8 mouse cellular contexts compared by ENCODE assay signal in the genomic region with DNA sequence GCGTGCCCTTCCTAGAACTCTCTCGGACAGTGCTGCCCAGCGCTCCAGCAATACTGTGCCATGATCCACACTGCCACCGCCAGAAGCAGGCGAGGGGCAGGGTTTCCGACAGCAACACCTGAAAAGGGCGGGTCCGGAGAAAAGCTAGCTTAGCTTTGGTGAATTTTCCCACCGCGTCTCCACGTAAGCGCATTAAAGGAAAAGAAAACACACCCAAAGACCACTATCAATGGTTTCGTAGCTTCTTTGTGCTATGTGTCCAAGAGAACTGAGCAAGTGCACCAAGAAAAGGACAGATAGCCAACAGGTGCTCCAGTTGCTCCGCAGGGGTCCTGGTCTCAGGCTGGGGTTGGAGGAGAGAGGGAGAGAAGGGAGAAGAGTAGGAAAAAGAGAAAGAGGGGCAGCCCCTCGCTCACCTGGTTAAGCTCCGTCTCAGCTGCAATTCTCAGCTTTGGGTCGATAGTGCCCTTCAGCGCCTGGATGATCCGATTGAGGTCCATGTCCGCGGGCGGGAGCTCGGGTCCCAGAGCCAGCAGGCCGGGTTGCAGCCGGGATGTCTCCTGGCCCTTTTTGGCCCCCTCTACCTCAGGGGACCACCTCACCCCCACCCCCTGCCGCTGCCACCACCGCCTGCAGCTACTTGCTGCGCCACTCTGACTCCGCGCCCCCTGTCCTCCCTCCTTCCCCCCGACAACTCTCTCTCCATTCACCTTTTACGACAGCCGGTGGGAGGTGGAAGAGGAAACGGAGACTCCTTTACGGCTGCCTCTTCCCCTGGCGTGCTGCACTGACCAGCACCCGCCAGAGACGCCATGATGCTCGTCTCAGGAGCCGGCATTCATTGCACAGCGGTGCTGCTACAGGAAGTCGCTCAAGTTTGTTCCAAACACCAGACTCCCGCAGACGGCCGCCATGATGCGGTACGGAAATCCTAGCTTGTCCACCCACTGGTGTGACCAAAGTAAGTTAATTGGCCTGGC. TPM values are rescaled to one million over a fixed set of nuclear protein-coding genes. Genes with fewer than 3 reads are reported as not detected.
A peak's percentile ranks its signal among the peaks of the same experiment; 100 is the strongest.
DNase-seq lines count a peak whose midpoint lies in the region; ATAC-seq and TF ChIP-seq lines count a peak whose summit lies in the region.

A gene (minus strand): TSS at position 720 of the 980 bp plus-strand sequence.

- WGBS in embryonic facial prominence, embryonic 13.5 days, result under 1% methylated on average over 47 of the region's 47 CpGs
- WGBS in kidney, adult 2 months, result under 1% methylated on average over 47 of the region's 47 CpGs
- WGBS in limb, embryonic 12.5 days, result under 1% methylated on average over 47 of the region's 47 CpGs
- under 1% methylated on average over 47 of the region's 47 CpGs for WGBS in midbrain, embryonic 15.5 days
- WGBS in spleen, adult 2 months, result under 1% methylated on average over 47 of the region's 47 CpGs

- H3K27ac ChIP-seq in embryonic facial prominence, embryonic 13.5 days, result peak within 1 kb of the TSS; percentile 62
- peak within 1 kb of the TSS; percentile 22; the same call in 1 of the 2 replicates for H3K27ac ChIP-seq in kidney, adult 2 months (ENCODE audit: insufficient read depth, low read depth, low read length)
- H3K27ac ChIP-seq in limb, embryonic 12.5 days, result peak within 1 kb of the TSS; percentile 53
- peak within 1 kb of the TSS; percentile 63 for H3K27ac ChIP-seq in midbrain, embryonic 15.5 days
- no peak within 1 kb of the TSS for H3K27ac ChIP-seq in spleen, adult 2 months (ENCODE audit: insufficient read depth, low read length)

- peaks cover 20% of the 10 kb centered on the region for H3K4me1 ChIP-seq in embryonic facial prominence, embryonic 13.5 days
- H3K4me1 ChIP-seq in kidney, adult 2 months (ENCODE audit: control insufficient read depth, insufficient read depth, low read length), result peaks cover 5% of the 10 kb centered on the region; the same call in 1 of the 2 replicates
- peaks cover 15% of the 10 kb centered on the region for H3K4me1 ChIP-seq in limb, embryonic 12.5 days (replicated peaks)
- peaks cover 16% of the 10 kb centered on the region for H3K4me1 ChIP-seq in midbrain, embryonic 15.5 days
- peaks cover 5% of the 10 kb centered on the region for H3K4me1 ChIP-seq in spleen, adult 2 months (ENCODE audit: control insufficient read depth, insufficient read depth, insufficient read length)

- no peaks in the 10 kb centered on the region for H3K27me3 ChIP-seq in embryonic facial prominence, embryonic 13.5 days
- no peaks in the 10 kb centered on the region for H3K27me3 ChIP-seq in kidney, adult 2 months (replicated peaks; ENCODE audit: control insufficient read depth, insufficient read depth, low read length)
- no peaks in the 10 kb centered on the region for H3K27me3 ChIP-seq in limb, embryonic 12.5 days
- no peaks in the 10 kb centered on the region for H3K27me3 ChIP-seq in midbrain, embryonic 15.5 days (replicated peaks)
- H3K27me3 ChIP-seq in spleen, adult 2 months (ENCODE audit: control insufficient read depth, insufficient read depth, low read length), result no peaks in the 10 kb centered on the region

- H3K9ac ChIP-seq in embryonic facial prominence, embryonic 13.5 days, result peak within 1 kb of the TSS; percentile 84
- H3K9ac ChIP-seq in limb, embryonic 12.5 days (replicated peaks), result peak within 1 kb of the TSS; percentile 73
- H3K9ac ChIP-seq in midbrain, embryonic 15.5 days, result peak within 1 kb of the TSS; percentile 63

- TF ChIP-seq CTCF in kidney, adult 2 months (conservative IDR thresholded peaks at IDR 0.05; ENCODE audit: insufficient read depth, insufficient read length, low read depth, low read length), result 0 out of 2 replicates have a peak, but pooled peaks have one; percentile 10
- TF ChIP-seq CTCF in spleen, adult 2 months (IDR thresholded peaks at IDR 0.05; ENCODE audit: extremely low read depth, insufficient read depth, insufficient read length, insufficient replicate concordance), result no peak

- H3K36me3 ChIP-seq in embryonic facial prominence, embryonic 13.5 days, result no peaks in the 10 kb centered on the region
- no peaks in the 10 kb centered on the region for H3K36me3 ChIP-seq in kidney, adult 2 months (ENCODE audit: control insufficient read depth, insufficient read depth, low read length)
- no peaks in the 10 kb centered on the region for H3K36me3 ChIP-seq in limb, embryonic 12.5 days
- no peaks in the 10 kb centered on the region for H3K36me3 ChIP-seq in midbrain, embryonic 15.5 days (replicated peaks)
- no peaks in the 10 kb centered on the region for H3K36me3 ChIP-seq in spleen, adult 2 months (ENCODE audit: control insufficient read depth, insufficient read depth, low read length)

- peak; percentile 96 for ATAC-seq in embryonic facial prominence, embryonic 13.5 days (ENCODE audit: insufficient number of reproducible peaks, insufficient read depth, low FRiP score, low TSS enrichment, low read depth)
- ATAC-seq in limb, embryonic 12.5 days (ENCODE audit: insufficient number of reproducible peaks, insufficient read depth, low FRiP score, low TSS enrichment, low read depth), result peak; percentile 97
- peak; percentile 99 for ATAC-seq in midbrain, embryonic 15.5 days (replicated peaks)

- no peak for TF ChIP-seq POLR2A in kidney, adult 2 months (IDR thresholded peaks at IDR 0.05; ENCODE audit: low read depth, low read length)
- TF ChIP-seq POLR2A in spleen, adult 2 months (IDR thresholded peaks at IDR 0.05; ENCODE audit: low read depth, low read length), result no peak

- DNase-seq in 3134 (ENCODE audit: extremely low read depth, insufficient read length, low spot score), result peak; percentile 94
- DNase-seq in adrenal gland, postnatal 36 days, result peak; percentile 93
- peak; percentile 91 to 97 for DNase-seq in heart, adult 18-20 months
- DNase-seq in kidney, adult 2 months, result peak; percentile 97
- DNase-seq in spleen, adult 2 months (ENCODE audit: low read depth in 1 of 2, low spot score in 2 of 2), result peak; percentile 80 to 85

- H3K9me3 ChIP-seq in embryonic facial prominence, embryonic 13.5 days, result no peaks in the 10 kb centered on the region
- no peaks in the 10 kb centered on the region; the same call in 1 of the 2 replicates for H3K9me3 ChIP-seq in limb, embryonic 12.5 days
- no peaks in the 10 kb centered on the region for H3K9me3 ChIP-seq in midbrain, embryonic 15.5 days

- peak within 1 kb of the TSS; percentile 92 for H3K4me3 ChIP-seq in embryonic facial prominence, embryonic 13.5 days
- H3K4me3 ChIP-seq in kidney, adult 2 months (ENCODE audit: insufficient read depth, low read depth, low read length), result peak within 1 kb of the TSS; percentile 83
- H3K4me3 ChIP-seq in limb, embryonic 12.5 days (replicated peaks), result peak within 1 kb of the TSS; percentile 78
- peak within 1 kb of the TSS; percentile 78 for H3K4me3 ChIP-seq in midbrain, embryonic 15.5 days
- peak within 1 kb of the TSS; percentile 79 for H3K4me3 ChIP-seq in spleen, adult 2 months (ENCODE audit: extremely low read depth, insufficient read depth, insufficient read length)

- peak within 1 kb of the TSS; percentile 76 for H3K4me2 ChIP-seq in embryonic facial prominence, embryonic 13.5 days
- H3K4me2 ChIP-seq in limb, embryonic 12.5 days, result peak within 1 kb of the TSS; percentile 83
- H3K4me2 ChIP-seq in midbrain, embryonic 15.5 days, result peak within 1 kb of the TSS; percentile 89

RNA-seq across cellular contexts. Expression of the gene that starts here (rescaled TPM):
- total RNA-seq in adrenal gland, postnatal 36 days (2021), result 10 to 100 TPM; 43.4 to 48.1 TPM
- polyA plus RNA-seq in embryonic facial prominence, embryonic 13.5 days (2015; fragmentation: Nextera tagmentation; extraction: Ambion mirVana), result 25.7 and 26.4 TPM in 2 replicates
- total RNA-seq in heart, adult 18-20 months (2021), result 10 to 100 TPM; 24.9 to 27.3 TPM
- 15.3 and 16.6 TPM in 2 replicates for polyA plus RNA-seq in kidney, adult 2 months (2012; rRNA removed)
- 29.1 and 29.6 TPM in 2 replicates for polyA plus RNA-seq in limb, embryonic 12.5 days (2016; fragmentation: Nextera tagmentation; extraction: Ambion mirVana)
- 17.7 and 18.3 TPM in 2 replicates for polyA plus RNA-seq in midbrain, embryonic 15.5 days (2015; fragmentation: Nextera tagmentation; extraction: Ambion mirVana)
- 7.1 and 7.2 TPM in 2 replicates for polyA plus RNA-seq in spleen, adult 2 months (2012; rRNA removed)
